Mouse (Mus musculus) E14TG2a.4 (cell line): ENCODE results near the gene Atxn10.

Experiments used
- H3K27me3 ChIP-seq: 2 replicates; pipeline ENCODE4 v1.6.1; 2014; ENCODE audit warnings: low read length, control low read depth; ENCODE audit not compliant: insufficient read depth
- H3K36me3 ChIP-seq: 2 replicates; pipeline ENCODE4 v1.6.1; 2014; ENCODE audit warnings: low read length, control low read depth; ENCODE audit not compliant: insufficient read depth
- H3K4me1 ChIP-seq: replicated peaks from 2 replicates; pipeline ENCODE4 v1.6.1; 2014; ENCODE audit warnings: low read depth, low read length, control low read depth
- H3K4me3 ChIP-seq: replicated peaks from 2 replicates; pipeline ENCODE4 v1.5.1; 2014; ENCODE audit warnings: mild to moderate bottlenecking, low read length
- H3K9me3 ChIP-seq: 2 replicates; pipeline ENCODE4 v1.6.1; 2014; ENCODE audit warnings: low read length, control low read depth
- CTCF ChIP-seq: conservative IDR thresholded peaks from 2 replicates; pipeline ENCODE4 v1.5.1; 2014; ENCODE audit warnings: low read length
- NANOG ChIP-seq: IDR thresholded peaks from 2 replicates; pipeline ENCODE4 v1.6.1; 2014; ENCODE audit warnings: borderline replicate concordance, low read length, mixed read lengths
- POU5F1 ChIP-seq: IDR thresholded peaks from 2 replicates; pipeline ENCODE4 v1.6.1; 2014; ENCODE audit warnings: low read length, borderline replicate concordance

Atxn10 gene

DNA sequence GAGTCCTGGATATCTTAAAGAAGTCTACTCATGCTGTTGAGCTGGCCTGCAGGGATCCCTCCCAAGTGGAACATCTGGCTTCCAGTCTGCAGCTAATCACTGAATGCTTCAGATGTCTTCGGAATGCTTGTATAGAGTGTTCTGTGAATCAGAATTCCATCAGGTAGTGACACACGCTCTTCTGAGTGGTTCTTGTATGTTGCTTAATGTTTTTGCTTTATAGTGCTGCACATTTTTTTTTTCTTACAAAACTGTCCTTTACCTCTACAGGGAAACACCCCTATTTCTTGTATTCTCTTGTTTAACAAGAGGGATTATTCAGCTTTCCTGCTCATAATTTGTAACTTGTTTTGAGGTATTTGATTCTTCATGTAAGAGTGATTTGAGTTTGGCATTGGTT is 23.4 kb downstream of the Atxn10 start:
- Histone ChIP-seq H3K27me3 (no peaks in the 10 kb centered on the region), H3K4me3 (no peak overlapping the region), H3K4me1 (peaks cover 18% of the 10 kb centered on the region), H3K36me3 (peaks cover 66% of the 10 kb centered on the region), H3K9me3 (no peaks in the 10 kb centered on the region)
- TF ChIP-seq NANOG (no peak), CTCF (no peak), POU5F1 (no peak)

DNA sequence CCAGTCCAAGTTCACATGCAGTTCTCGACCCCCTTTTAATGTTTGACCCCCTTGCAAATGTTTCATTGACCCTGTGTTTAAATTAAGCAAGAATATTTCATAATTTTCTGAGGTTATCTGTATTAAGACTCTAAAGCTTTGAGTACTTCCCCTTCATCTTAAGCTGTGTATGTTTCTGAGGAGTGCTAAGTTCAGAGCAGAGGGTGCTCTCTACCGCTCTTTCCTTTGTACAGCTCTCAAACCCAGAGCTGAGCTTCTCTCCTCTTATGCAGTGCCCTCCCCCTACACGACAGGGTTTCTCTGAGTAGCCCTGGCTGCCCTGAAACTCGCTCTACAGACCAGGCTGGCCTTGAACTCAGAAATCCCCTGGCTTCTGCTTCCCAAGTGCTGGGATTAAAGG is 23.9 kb downstream of the Atxn10 start:
- Histone ChIP-seq H3K27me3 (no peaks in the 10 kb centered on the region), H3K4me1 (peaks cover 18% of the 10 kb centered on the region), H3K4me3 (no peak overlapping the region), H3K9me3 (no peaks in the 10 kb centered on the region), H3K36me3 (peaks cover 70% of the 10 kb centered on the region)
- TF ChIP-seq NANOG (no peak), CTCF (no peak), POU5F1 (no peak)

DNA sequence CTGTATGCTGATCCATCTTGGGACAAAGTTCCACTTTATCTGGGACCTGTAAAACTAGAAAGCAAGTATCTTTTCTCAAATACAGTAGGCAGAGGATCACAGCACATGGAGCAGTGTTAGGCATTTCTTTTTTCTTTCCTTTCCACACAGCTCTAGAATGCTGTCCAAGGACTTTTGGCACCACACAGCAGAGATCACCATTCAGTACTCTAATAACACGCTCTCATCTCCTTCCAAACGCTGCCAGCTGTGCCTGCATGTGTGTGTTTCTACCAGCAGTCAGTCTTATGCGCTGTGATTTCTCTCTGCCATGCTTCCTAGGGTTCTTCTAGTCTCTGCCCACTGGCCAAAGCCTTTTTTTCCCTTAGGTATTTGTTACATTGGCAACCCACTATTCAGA is 28.3 kb downstream of the Atxn10 start:
- Histone ChIP-seq H3K4me3 (no peak overlapping the region), H3K9me3 (no peaks in the 10 kb centered on the region), H3K27me3 (no peaks in the 10 kb centered on the region), H3K36me3 (peaks cover 96% of the 10 kb centered on the region), H3K4me1 (peaks cover 5% of the 10 kb centered on the region)
- no peak for TF ChIP-seq POU5F1
- TF ChIP-seq CTCF, result no peak
- TF ChIP-seq NANOG, result no peak

DNA sequence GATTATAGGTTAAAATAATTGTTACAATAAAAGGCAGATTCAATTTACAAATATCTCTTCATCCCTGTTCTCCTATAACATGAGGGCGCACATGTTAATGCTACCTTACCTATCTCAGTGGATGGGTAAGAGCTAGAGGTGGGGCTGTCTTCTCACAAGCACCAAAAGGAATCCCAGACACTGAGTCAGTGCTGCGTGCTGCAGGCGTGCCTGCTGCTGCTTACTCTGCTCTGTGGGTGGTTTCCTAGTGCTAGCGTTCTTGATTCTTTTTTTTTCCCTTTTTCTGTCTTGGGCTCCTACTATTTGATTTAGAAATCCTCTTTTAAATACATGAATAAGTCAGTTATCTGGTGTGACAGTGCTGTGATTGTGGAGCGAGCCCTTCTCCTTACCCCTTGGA is 30.9 kb downstream of the Atxn10 start:
- Histone ChIP-seq H3K4me3 (no peak overlapping the region), H3K36me3 (peaks cover 73% of the 10 kb centered on the region), H3K27me3 (no peaks in the 10 kb centered on the region), H3K9me3 (no peaks in the 10 kb centered on the region), H3K4me1 (peaks cover 5% of the 10 kb centered on the region)
- no peak for TF ChIP-seq NANOG
- no peak for TF ChIP-seq POU5F1
- TF ChIP-seq CTCF, result no peak

DNA sequence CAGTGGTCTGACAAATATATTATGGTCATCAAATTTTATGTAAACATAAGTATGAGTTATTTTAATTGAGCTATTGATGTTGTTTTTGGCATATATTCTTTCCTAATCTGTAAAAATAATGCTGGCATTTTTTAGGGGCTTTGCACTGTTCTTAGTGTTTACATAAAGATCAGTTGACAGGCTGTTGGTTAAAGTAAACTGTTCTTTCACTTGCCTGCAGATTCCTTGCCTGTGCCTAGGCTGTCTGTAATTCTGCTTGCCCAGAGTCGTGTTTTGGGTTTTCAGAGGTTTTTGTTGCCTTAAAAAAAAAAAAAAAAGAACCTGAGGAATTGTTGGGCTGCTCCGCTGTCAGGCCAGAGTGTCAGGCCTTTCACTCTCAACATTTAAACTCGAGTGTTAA is 33.7 kb downstream of the Atxn10 start:
- no peaks in the 10 kb centered on the region for H3K9me3 ChIP-seq
- peaks cover 55% of the 10 kb centered on the region for H3K36me3 ChIP-seq
- no peaks in the 10 kb centered on the region for H3K27me3 ChIP-seq
- peaks cover 5% of the 10 kb centered on the region for H3K4me1 ChIP-seq
- TF ChIP-seq NANOG (no peak), CTCF (no peak), POU5F1 (no peak)
- H3K4me3 ChIP-seq, result no peak overlapping the region

DNA sequence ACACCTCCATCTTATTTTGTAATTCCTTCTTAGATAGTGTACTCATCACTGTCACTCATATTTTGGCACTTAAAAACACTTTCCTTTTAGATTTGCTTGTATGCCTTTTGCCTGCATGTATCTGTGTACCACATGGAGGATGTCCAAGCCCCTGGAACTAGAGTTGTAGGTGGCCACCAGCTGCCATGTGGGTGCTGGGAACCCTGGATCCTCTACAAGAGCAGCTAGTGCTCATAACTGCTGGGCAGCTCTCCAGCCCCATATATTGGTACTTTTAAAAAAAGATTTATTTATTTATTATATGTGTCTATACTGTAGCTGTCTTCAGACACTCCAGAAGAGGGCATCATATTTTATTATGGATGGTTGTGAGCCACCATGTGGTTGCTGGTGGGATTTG is 37.1 kb downstream of the Atxn10 start:
- no peaks in the 10 kb centered on the region for H3K9me3 ChIP-seq
- H3K36me3 ChIP-seq, result peaks cover 57% of the 10 kb centered on the region
- TF ChIP-seq POU5F1 (no peak), CTCF (no peak), NANOG (no peak)
- no peaks in the 10 kb centered on the region for H3K4me1 ChIP-seq
- no peak overlapping the region for H3K4me3 ChIP-seq
- H3K27me3 ChIP-seq, result no peaks in the 10 kb centered on the region

DNA sequence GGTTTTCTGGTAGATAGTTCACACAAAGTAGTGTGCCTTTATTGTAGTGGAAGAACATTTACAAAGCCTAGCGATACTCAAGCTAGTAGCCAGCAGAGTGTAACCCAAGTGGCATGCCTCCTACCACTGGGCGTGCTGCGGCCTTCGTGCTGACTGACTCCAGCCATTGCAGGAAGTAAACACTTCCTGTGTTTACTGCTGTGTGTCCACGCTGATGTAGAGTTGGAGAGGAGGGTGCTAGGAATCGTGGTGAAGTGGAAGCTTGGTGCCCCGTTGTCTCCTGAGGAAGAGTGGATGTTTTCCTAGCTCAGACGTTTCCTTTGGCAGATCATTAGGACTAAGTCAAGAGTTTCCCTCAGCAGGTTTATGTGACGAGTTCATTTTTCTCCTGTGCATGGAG is 47.4 kb downstream of the Atxn10 start:
- Histone ChIP-seq H3K4me3 (no peak overlapping the region), H3K36me3 (peaks cover 87% of the 10 kb centered on the region), H3K27me3 (no peaks in the 10 kb centered on the region), H3K4me1 (peaks cover 27% of the 10 kb centered on the region), H3K9me3 (no peaks in the 10 kb centered on the region)
- TF ChIP-seq CTCF (no peak), NANOG (no peak), POU5F1 (no peak)

DNA sequence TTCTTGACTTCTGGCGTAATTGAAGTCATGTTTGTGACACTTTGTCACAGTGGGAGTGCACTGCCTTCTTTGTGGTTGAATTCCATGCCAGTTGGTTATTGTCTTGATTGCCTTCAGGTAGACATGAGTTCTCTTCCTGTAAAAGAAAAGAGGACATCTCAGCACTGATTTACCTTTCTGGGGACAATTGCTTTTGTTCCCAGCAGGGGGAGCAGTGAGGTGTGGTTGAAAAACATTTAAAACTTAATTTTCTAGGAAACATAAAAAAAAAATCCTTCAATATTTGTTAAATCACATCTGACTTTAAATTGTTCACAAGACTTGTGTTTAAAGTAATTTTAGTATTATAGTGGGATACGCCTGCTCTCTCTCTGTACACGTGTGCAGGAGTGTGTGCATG is 52.7 kb downstream of the Atxn10 start:
- H3K4me1 ChIP-seq, result peaks cover 36% of the 10 kb centered on the region
- H3K27me3 ChIP-seq, result no peaks in the 10 kb centered on the region
- H3K4me3 ChIP-seq, result no peak overlapping the region
- H3K9me3 ChIP-seq, result no peaks in the 10 kb centered on the region
- peaks cover 92% of the 10 kb centered on the region for H3K36me3 ChIP-seq
- TF ChIP-seq POU5F1 (no peak), NANOG (no peak), CTCF (peak; percentile 69)

DNA sequence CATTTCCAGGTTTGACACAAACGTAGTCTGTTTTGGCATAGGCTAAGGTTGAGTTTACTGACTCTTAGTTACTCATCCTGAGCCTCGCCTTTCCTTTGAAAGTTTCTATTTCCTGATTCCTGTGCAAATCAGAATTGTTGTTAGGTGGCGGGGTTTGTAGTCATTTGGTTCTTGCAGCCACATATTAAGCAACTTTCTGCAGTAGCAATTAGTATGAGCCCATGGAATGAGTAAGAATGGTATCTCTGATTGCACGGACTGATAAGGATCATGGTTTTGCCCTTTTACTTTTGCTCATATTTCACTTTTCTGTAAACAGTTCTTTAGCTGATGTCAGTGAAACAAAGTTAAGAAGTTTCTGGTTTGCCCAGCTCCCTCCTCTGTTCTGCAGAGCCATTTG is 53.9 kb downstream of the Atxn10 start:
- H3K4me1 ChIP-seq, result peaks cover 24% of the 10 kb centered on the region
- no peak overlapping the region for H3K4me3 ChIP-seq
- no peak for TF ChIP-seq POU5F1
- TF ChIP-seq CTCF, result no peak
- no peak for TF ChIP-seq NANOG
- H3K27me3 ChIP-seq, result no peaks in the 10 kb centered on the region
- no peaks in the 10 kb centered on the region for H3K9me3 ChIP-seq
- H3K36me3 ChIP-seq, result peaks cover 85% of the 10 kb centered on the region
